8 mouse cellular contexts compared by ENCODE assay signal in the genomic region with DNA sequence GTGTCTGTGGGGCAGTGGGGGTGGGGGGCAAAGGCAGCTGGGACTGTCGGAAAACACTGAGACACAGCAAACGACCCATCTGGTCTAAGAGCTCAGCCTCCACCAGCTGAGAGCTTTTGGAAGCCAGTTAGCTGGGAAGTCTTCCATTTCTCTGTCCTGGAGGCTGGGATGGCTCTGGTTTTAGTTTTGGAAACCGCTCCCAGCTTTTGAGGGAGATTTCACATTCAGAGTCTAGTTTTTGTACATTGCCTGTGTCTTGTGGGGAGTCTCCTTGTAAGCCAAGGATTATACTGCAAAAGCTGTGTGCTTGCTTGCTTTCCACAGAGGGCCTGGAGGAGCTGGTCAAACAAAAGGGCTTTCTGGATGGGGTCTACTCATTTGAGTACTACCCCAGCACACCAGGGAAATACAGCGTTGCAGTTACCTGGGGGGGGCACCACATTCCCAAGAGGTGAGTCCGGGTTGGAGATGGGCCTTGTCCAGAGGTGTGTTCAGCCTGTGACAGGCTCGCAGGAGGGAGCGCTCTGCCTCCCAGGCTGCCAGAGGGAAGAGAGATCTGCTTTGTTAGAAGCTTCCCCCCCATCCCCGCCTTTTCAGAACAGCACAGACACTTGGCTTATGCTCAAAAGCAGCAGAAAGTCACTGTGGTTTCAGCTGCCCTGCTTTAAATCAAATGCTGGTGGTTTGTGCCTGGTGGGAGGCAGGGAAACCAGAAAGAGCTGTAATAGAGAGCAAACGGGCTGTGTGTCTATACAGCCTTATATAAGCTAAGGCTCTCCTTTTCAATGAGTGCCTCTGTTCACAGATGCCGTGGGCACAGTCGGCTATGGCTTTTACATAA.
A peak's percentile ranks its signal among the peaks of the same experiment; 100 is the strongest.
DNase-seq lines count a peak whose midpoint lies in the region; ATAC-seq and TF ChIP-seq lines count a peak whose summit lies in the region.

No protein-coding gene starts in this region.

- no peaks in the 10 kb centered on the region; the same call in 1 of the 2 replicates for H3K36me3 ChIP-seq in lung, postnatal 0 days (ENCODE audit: insufficient read depth, low read length)

- no peaks in the 10 kb centered on the region for H3K27me3 ChIP-seq in lung, postnatal 0 days (replicated peaks; ENCODE audit: insufficient read depth, low read length)

- no peak for TF ChIP-seq EP300 in lung, postnatal 0 days (IDR thresholded peaks at IDR 0.05)

- H3K4me3 ChIP-seq in lung, postnatal 0 days (ENCODE audit: low read depth, low read length), result no peak overlapping the region

- H3K27ac ChIP-seq in lung, postnatal 0 days (ENCODE audit: low read length), result no peak overlapping the region

- no peaks in the 10 kb centered on the region for H3K4me1 ChIP-seq in lung, postnatal 0 days (ENCODE audit: insufficient read depth, low read depth, low read length)

- peak; percentile 31 for DNase-seq in lung, postnatal 10 days
- DNase-seq in lung, postnatal 0 days (ENCODE audit: low spot score), result no peak
- peak; percentile 41 for DNase-seq in cerebellum, adult 18-20 months
- DNase-seq in frontal cortex, postnatal 14 days (ENCODE audit: low spot score in 2 of 2), result peak; percentile 36 to 37
- peak; percentile 91 for DNase-seq in layer of hippocampus, adult 9-11 months
- DNase-seq in telencephalon, adult 2 months (ENCODE audit: low read depth, low spot score), result peak; percentile 93
- DNase-seq in c-Kit-positive CD71-positive TER-119-positive erythroid progenitor cells, embryonic 14.5 days (ENCODE audit: low spot score), result no peak

- H3K9me3 ChIP-seq in lung, postnatal 0 days (ENCODE audit: low read length), result no peaks in the 10 kb centered on the region

- H3K4me2 ChIP-seq in lung, postnatal 0 days (replicated peaks; ENCODE audit: low read depth, low read length), result no peak overlapping the region

- ATAC-seq in lung, postnatal 0 days, result no peak
- ATAC-seq in megakaryocyte progenitor cell, adult 5-6 weeks (replicated peaks; ENCODE audit: poor library complexity), result peak; percentile 64

- 62% methylated on average over 11 of the region's 11 CpGs for WGBS in lung, postnatal 0 days

- H3K9ac ChIP-seq in lung, postnatal 0 days (replicated peaks; ENCODE audit: low read depth), result no peak overlapping the region

- no peak for TF ChIP-seq CTCF in lung, postnatal 0 days (IDR thresholded peaks at IDR 0.05)

Comparison
In these comparisons a context has a peak if more than half of its experiments do, and no peak if none do; other contexts are left out.
1. DNase-seq: peak in lung, postnatal 10 days (single experiment), cerebellum, adult 18-20 months (2 of 2), frontal cortex, postnatal 14 days (2 of 2), layer of hippocampus, adult 9-11 months (single experiment) and telencephalon, adult 2 months (single experiment); none in lung, postnatal 0 days (single experiment) and c-Kit-positive CD71-positive TER-119-positive erythroid progenitor cells, embryonic 14.5 days (single experiment).